Mouse (Mus musculus): Measurements from ENCODE around the gene Itga9. TPM values are rescaled to one million over a fixed set of nuclear protein-coding genes. Genes with fewer than 3 reads are reported as not detected.

Itga9 gene
- polyA plus RNA-seq, 1 experiment from 2014 or later: 2.0 TPM

- H3K27me3 ChIP-seq (replicated peaks): peaks cover 24% of the 10 kb centered on the region
- H3K4me1 ChIP-seq: peaks cover 19% of the 10 kb centered on the region
- no peak for ATAC-seq (replicated peaks)
- H3K4me3 ChIP-seq: no peak overlapping the region
- H3K36me3 ChIP-seq (replicated peaks): no peaks in the 10 kb centered on the region
- 54% methylated on average over 4 of the region's 4 CpGs for WGBS
- no peak overlapping the region for H3K9ac ChIP-seq
- H3K4me2 ChIP-seq: no peak overlapping the region
- H3K27ac ChIP-seq: no peak overlapping the region
- H3K9me3 ChIP-seq: no peaks in the 10 kb centered on the region
These were observed 2.1 kb downstream of the Itga9 start for GRCm38 (mm10) chr9:118608556-118608955.

- H3K27me3 ChIP-seq (replicated peaks): peaks cover 20% of the 10 kb centered on the region
These were observed 3.6 kb downstream of the Itga9 start for GRCm38 (mm10) chr9:118610060-118610459.

GRCm38 (mm10) chr9:118611111-118611541, 4.6 kb downstream of the Itga9 start:
- 35% methylated on average over 14 of the region's 14 CpGs for WGBS
- peaks cover 16% of the 10 kb centered on the region for H3K27me3 ChIP-seq (replicated peaks)
- no peak for ATAC-seq (replicated peaks)
- peaks cover 18% of the 10 kb centered on the region for H3K4me1 ChIP-seq
- no peak overlapping the region for H3K9ac ChIP-seq
- H3K9me3 ChIP-seq: no peaks in the 10 kb centered on the region
- H3K36me3 ChIP-seq (replicated peaks): no peaks in the 10 kb centered on the region
- H3K27ac ChIP-seq: no peak overlapping the region
- H3K4me2 ChIP-seq: peak overlapping the region; percentile 32
- no peak overlapping the region for H3K4me3 ChIP-seq

More at GRCm38 (mm10) chr9:118610060-118610459, 3.6 kb downstream of the Itga9 start:
- Histone ChIP-seq H3K27ac (no peak overlapping the region), H3K4me3 (no peak overlapping the region), H3K4me1 (peaks cover 19% of the 10 kb centered on the region), H3K9me3 (no peaks in the 10 kb centered on the region), H3K4me2 (no peak overlapping the region), H3K36me3 (replicated peaks) (no peaks in the 10 kb centered on the region), H3K9ac (no peak overlapping the region)
- ATAC-seq (replicated peaks): no peak
- WGBS: 62% methylated on average over 10 of the region's 10 CpGs

- Histone ChIP-seq H3K27me3 (replicated peaks) (peaks cover 13% of the 10 kb centered on the region), H3K4me3 (no peak overlapping the region), H3K9me3 (no peaks in the 10 kb centered on the region), H3K4me2 (peak overlapping the region; percentile 0; the same call in 1 of the 2 replicates), H3K36me3 (replicated peaks) (no peaks in the 10 kb centered on the region), H3K4me1 (peaks cover 9% of the 10 kb centered on the region), H3K9ac (no peak overlapping the region), H3K27ac (no peak overlapping the region)
- WGBS: 67% methylated on average over 20 of the region's 20 CpGs
- no peak for ATAC-seq (replicated peaks)
These were observed 5.6 kb downstream of the Itga9 start for GRCm38 (mm10) chr9:118611958-118612581.

GRCm38 (mm10) chr9:118617237-118617636, 10.7 kb downstream of the Itga9 start:
- no peak overlapping the region for H3K9ac ChIP-seq
- H3K9me3 ChIP-seq: no peaks in the 10 kb centered on the region
- H3K27me3 ChIP-seq (replicated peaks): no peaks in the 10 kb centered on the region
- H3K27ac ChIP-seq: no peak overlapping the region
- no peaks in the 10 kb centered on the region for H3K36me3 ChIP-seq (replicated peaks)
- no peak for ATAC-seq (replicated peaks)
- no peaks in the 10 kb centered on the region; the same call in 1 of the 2 replicates for H3K4me1 ChIP-seq
- 84% methylated on average over 5 of the region's 5 CpGs for WGBS
- no peak overlapping the region for H3K4me3 ChIP-seq
- no peak overlapping the region for H3K4me2 ChIP-seq

GRCm38 (mm10) chr9:118618732-118619250, 12.3 kb downstream of the Itga9 start:
- WGBS: 85% methylated on average over 3 of the region's 3 CpGs
- Histone ChIP-seq H3K27me3 (replicated peaks) (no peaks in the 10 kb centered on the region), H3K9ac (no peak overlapping the region), H3K4me2 (no peak overlapping the region), H3K4me3 (no peak overlapping the region), H3K27ac (no peak overlapping the region), H3K4me1 (no peaks in the 10 kb centered on the region), H3K36me3 (replicated peaks) (no peaks in the 10 kb centered on the region), H3K9me3 (no peaks in the 10 kb centered on the region)
- ATAC-seq (replicated peaks): no peak

GRCm38 (mm10) chr9:118620807-118621206, 14.3 kb downstream of the Itga9 start:
- Histone ChIP-seq H3K36me3 (replicated peaks) (no peaks in the 10 kb centered on the region), H3K27me3 (replicated peaks) (no peaks in the 10 kb centered on the region), H3K9ac (no peak overlapping the region), H3K9me3 (no peaks in the 10 kb centered on the region), H3K4me3 (no peak overlapping the region), H3K27ac (no peak overlapping the region), H3K4me2 (no peak overlapping the region), H3K4me1 (0 out of 2 replicates have a peak, but pooled peaks cover 6% of the 10 kb centered on the region)
- WGBS: 56% methylated on average over 4 of the region's 4 CpGs
- ATAC-seq (replicated peaks): no peak

- H3K36me3 ChIP-seq (replicated peaks): no peaks in the 10 kb centered on the region
- no peak overlapping the region for H3K27ac ChIP-seq
- H3K9me3 ChIP-seq: no peaks in the 10 kb centered on the region
- H3K4me3 ChIP-seq: no peak overlapping the region
- 90% methylated on average over 6 of the region's 6 CpGs for WGBS
- no peaks in the 10 kb centered on the region for H3K27me3 ChIP-seq (replicated peaks)
- no peak overlapping the region for H3K4me2 ChIP-seq
- 0 out of 2 replicates have a peak, but pooled peaks cover 6% of the 10 kb centered on the region for H3K4me1 ChIP-seq
- ATAC-seq (replicated peaks): no peak
- H3K9ac ChIP-seq: no peak overlapping the region
These were observed 15.2 kb downstream of the Itga9 start for GRCm38 (mm10) chr9:118621691-118622090.

- Histone ChIP-seq H3K36me3 (replicated peaks) (no peaks in the 10 kb centered on the region), H3K9ac (no peak overlapping the region), H3K27me3 (replicated peaks) (no peaks in the 10 kb centered on the region), H3K27ac (no peak overlapping the region), H3K4me3 (no peak overlapping the region), H3K4me1 (0 out of 2 replicates have a peak, but pooled peaks cover 6% of the 10 kb centered on the region), H3K4me2 (no peak overlapping the region), H3K9me3 (no peaks in the 10 kb centered on the region)
- no peak for ATAC-seq (replicated peaks)
- 82% methylated on average over 18 of the region's 18 CpGs for WGBS
These were observed 16.1 kb downstream of the Itga9 start for GRCm38 (mm10) chr9:118622376-118623166.

GRCm38 (mm10) chr9:118623483-118623882, 17.0 kb downstream of the Itga9 start:
- WGBS: 76% methylated on average over 9 of the region's 9 CpGs
- H3K9ac ChIP-seq: no peak overlapping the region
- no peak for ATAC-seq (replicated peaks)
- H3K27ac ChIP-seq: no peak overlapping the region
- no peak overlapping the region for H3K4me2 ChIP-seq
- H3K4me1 ChIP-seq: 0 out of 2 replicates have a peak, but pooled peaks cover 6% of the 10 kb centered on the region
- H3K27me3 ChIP-seq (replicated peaks): no peaks in the 10 kb centered on the region
- H3K9me3 ChIP-seq: no peaks in the 10 kb centered on the region
- H3K36me3 ChIP-seq (replicated peaks): no peaks in the 10 kb centered on the region
- no peak overlapping the region for H3K4me3 ChIP-seq

- no peak overlapping the region for H3K9ac ChIP-seq
- no peak overlapping the region for H3K27ac ChIP-seq
- WGBS: 25% methylated on average over 7 of the region's 7 CpGs
- H3K4me1 ChIP-seq: 0 out of 2 replicates have a peak, but pooled peaks cover 6% of the 10 kb centered on the region
- no peaks in the 10 kb centered on the region for H3K9me3 ChIP-seq
- H3K4me3 ChIP-seq: no peak overlapping the region
- no peaks in the 10 kb centered on the region for H3K36me3 ChIP-seq (replicated peaks)
- no peaks in the 10 kb centered on the region for H3K27me3 ChIP-seq (replicated peaks)
- H3K4me2 ChIP-seq: no peak overlapping the region
- no peak for ATAC-seq (replicated peaks)
These were observed 17.7 kb downstream of the Itga9 start for GRCm38 (mm10) chr9:118624146-118624545.

- Histone ChIP-seq H3K4me3 (no peak overlapping the region), H3K27me3 (replicated peaks) (no peaks in the 10 kb centered on the region), H3K4me1 (no peaks in the 10 kb centered on the region), H3K9me3 (no peaks in the 10 kb centered on the region), H3K36me3 (replicated peaks) (no peaks in the 10 kb centered on the region), H3K9ac (no peak overlapping the region), H3K27ac (no peak overlapping the region), H3K4me2 (no peak overlapping the region)
- ATAC-seq (replicated peaks): no peak
- 72% methylated on average over 6 of the region's 6 CpGs for whole genome bisulfite sequencing
These were observed 23.4 kb downstream of the Itga9 start for GRCm38 (mm10) chr9:118629763-118630379.

All from midbrain, embryonic 15.5 days (tissue).